Mouse (Mus musculus): Measurements from ENCODE around the gene Slc38a8. TPM values are rescaled to one million over a fixed set of nuclear protein-coding genes. Genes with fewer than 3 reads are reported as not detected.

The Slc38a8 gene
- polyA plus RNA-seq (2015; fragmentation: Nextera tagmentation; extraction: Ambion mirVana), result not detected in 2 replicates

GRCm38 (mm10) chr8:119501598-119501997, at the start of gene Slc38a8:
TSS of gene Slc38a8 (minus strand) at chr8:119501698.
- no peak within 1 kb of the TSS for H3K4me3 ChIP-seq (replicated peaks)
- 49% methylated on average over 5 of the region's 5 CpGs for WGBS (ENCODE audit: insufficient replicate concordance)
- H3K9me3 ChIP-seq (replicated peaks), result no peaks in the 10 kb centered on the region
- peaks cover 9% of the 10 kb centered on the region; the same call in 1 of the 2 replicates for H3K36me3 ChIP-seq
- DNase-seq, result no peak
- peaks cover 17% of the 10 kb centered on the region; the same call in 1 of the 2 replicates for H3K27me3 ChIP-seq
- H3K27ac ChIP-seq, result no peak within 1 kb of the TSS
- no peak for ATAC-seq (ENCODE audit: low read depth)
- H3K4me2 ChIP-seq, result no peak within 1 kb of the TSS
- H3K4me1 ChIP-seq (replicated peaks), result no peaks in the 10 kb centered on the region
- H3K9ac ChIP-seq, result no peak within 1 kb of the TSS

GRCm38 (mm10) chr8:119548560-119549113, 47.1 kb upstream of the Slc38a8 start:
- DNase-seq, result no peak
- Histone ChIP-seq H3K4me2 (no peak overlapping the region), H3K27me3 (no peaks in the 10 kb centered on the region), H3K4me3 (replicated peaks) (no peak overlapping the region), H3K27ac (no peak overlapping the region), H3K4me1 (replicated peaks) (peaks cover 28% of the 10 kb centered on the region), H3K9me3 (replicated peaks) (no peaks in the 10 kb centered on the region), H3K9ac (no peak overlapping the region), H3K36me3 (peaks cover 44% of the 10 kb centered on the region)
- ATAC-seq (ENCODE audit: low read depth), result no peak
- 73% methylated on average over 7 of the region's 7 CpGs for WGBS (ENCODE audit: insufficient replicate concordance)

GRCm38 (mm10) chr8:119547019-119547691, 45.7 kb upstream of the Slc38a8 start:
- DNase-seq (no peak), ATAC-seq (ENCODE audit: low read depth) (no peak)
- H3K4me2 ChIP-seq, result no peak overlapping the region
- H3K9me3 ChIP-seq (replicated peaks), result no peaks in the 10 kb centered on the region
- H3K4me1 ChIP-seq (replicated peaks), result peaks cover 14% of the 10 kb centered on the region
- H3K36me3 ChIP-seq, result peaks cover 58% of the 10 kb centered on the region
- no peak overlapping the region for H3K4me3 ChIP-seq (replicated peaks)
- no peaks in the 10 kb centered on the region for H3K27me3 ChIP-seq
- 83% methylated on average over 18 of the region's 18 CpGs for WGBS (ENCODE audit: insufficient replicate concordance)
- H3K9ac ChIP-seq, result no peak overlapping the region
- no peak overlapping the region for H3K27ac ChIP-seq

GRCm38 (mm10) chr8:119545791-119546190, 44.3 kb upstream of the Slc38a8 start:
- H3K27ac ChIP-seq, result no peak overlapping the region
- peaks cover 2% of the 10 kb centered on the region; the same call in 1 of the 2 replicates for H3K4me1 ChIP-seq (replicated peaks)
- no peak overlapping the region for H3K9ac ChIP-seq
- no peak overlapping the region for H3K4me3 ChIP-seq (replicated peaks)
- DNase-seq (no peak), ATAC-seq (ENCODE audit: low read depth) (no peak)
- no peaks in the 10 kb centered on the region for H3K27me3 ChIP-seq
- 83% methylated on average over 6 of the region's 6 CpGs for WGBS (ENCODE audit: insufficient replicate concordance)
- no peaks in the 10 kb centered on the region for H3K9me3 ChIP-seq (replicated peaks)
- H3K36me3 ChIP-seq, result peaks cover 72% of the 10 kb centered on the region
- no peak overlapping the region for H3K4me2 ChIP-seq

GRCm38 (mm10) chr8:119545180-119545579, 43.7 kb upstream of the Slc38a8 start:
- ATAC-seq (ENCODE audit: low read depth) (no peak), DNase-seq (no peak)
- WGBS (ENCODE audit: insufficient replicate concordance), result 74% methylated on average over 6 of the region's 6 CpGs
- no peak overlapping the region for H3K4me3 ChIP-seq (replicated peaks)
- no peaks in the 10 kb centered on the region for H3K4me1 ChIP-seq (replicated peaks)
- no peak overlapping the region for H3K9ac ChIP-seq
- no peaks in the 10 kb centered on the region for H3K27me3 ChIP-seq
- H3K27ac ChIP-seq, result no peak overlapping the region
- no peaks in the 10 kb centered on the region for H3K9me3 ChIP-seq (replicated peaks)
- H3K36me3 ChIP-seq, result peaks cover 73% of the 10 kb centered on the region
- H3K4me2 ChIP-seq, result no peak overlapping the region

- Histone ChIP-seq H3K27me3 (no peaks in the 10 kb centered on the region), H3K4me2 (no peak overlapping the region), H3K9ac (no peak overlapping the region), H3K4me1 (replicated peaks) (no peaks in the 10 kb centered on the region), H3K36me3 (peaks cover 79% of the 10 kb centered on the region), H3K9me3 (replicated peaks) (no peaks in the 10 kb centered on the region), H3K4me3 (replicated peaks) (no peak overlapping the region), H3K27ac (no peak overlapping the region)
- WGBS (ENCODE audit: insufficient replicate concordance), result 74% methylated on average over 3 of the region's 3 CpGs
- ATAC-seq (ENCODE audit: low read depth), result no peak
- no peak for DNase-seq
These were observed 43.1 kb upstream of the Slc38a8 start for GRCm38 (mm10) chr8:119544606-119545005.

- Histone ChIP-seq H3K9ac (no peak overlapping the region), H3K4me2 (no peak overlapping the region), H3K4me1 (replicated peaks) (no peaks in the 10 kb centered on the region), H3K27me3 (no peaks in the 10 kb centered on the region), H3K36me3 (peaks cover 98% of the 10 kb centered on the region), H3K4me3 (replicated peaks) (no peak overlapping the region), H3K9me3 (replicated peaks) (no peaks in the 10 kb centered on the region), H3K27ac (no peak overlapping the region)
- ATAC-seq (ENCODE audit: low read depth) (no peak), DNase-seq (no peak)
- WGBS (ENCODE audit: insufficient replicate concordance), result 83% methylated on average over 9 of the region's 9 CpGs
These were observed 30.5 kb upstream of the Slc38a8 start for GRCm38 (mm10) chr8:119531973-119532372.

GRCm38 (mm10) chr8:119531397-119531796, 29.9 kb upstream of the Slc38a8 start:
- ATAC-seq (ENCODE audit: low read depth) (no peak), DNase-seq (no peak)
- Histone ChIP-seq H3K4me3 (replicated peaks) (no peak overlapping the region), H3K9ac (no peak overlapping the region), H3K4me1 (replicated peaks) (no peaks in the 10 kb centered on the region), H3K27ac (no peak overlapping the region), H3K4me2 (no peak overlapping the region), H3K9me3 (replicated peaks) (no peaks in the 10 kb centered on the region), H3K27me3 (no peaks in the 10 kb centered on the region), H3K36me3 (peaks cover 97% of the 10 kb centered on the region)
- WGBS (ENCODE audit: insufficient replicate concordance), result 81% methylated on average over 3 of the region's 3 CpGs

- ATAC-seq (ENCODE audit: low read depth) (no peak), DNase-seq (no peak)
- H3K27ac ChIP-seq, result no peak overlapping the region
- H3K4me2 ChIP-seq, result no peak overlapping the region
- no peak overlapping the region for H3K4me3 ChIP-seq (replicated peaks)
- no peaks in the 10 kb centered on the region for H3K9me3 ChIP-seq (replicated peaks)
- H3K36me3 ChIP-seq, result peaks cover 93% of the 10 kb centered on the region
- H3K9ac ChIP-seq, result no peak overlapping the region
- 72% methylated on average over 6 of the region's 6 CpGs for WGBS (ENCODE audit: insufficient replicate concordance)
- H3K4me1 ChIP-seq (replicated peaks), result no peaks in the 10 kb centered on the region
- no peaks in the 10 kb centered on the region for H3K27me3 ChIP-seq
These were observed 29.4 kb upstream of the Slc38a8 start for GRCm38 (mm10) chr8:119530937-119531336.

- H3K4me1 ChIP-seq (replicated peaks), result no peaks in the 10 kb centered on the region
- H3K9ac ChIP-seq, result no peak overlapping the region
- H3K27me3 ChIP-seq, result no peaks in the 10 kb centered on the region
- no peak overlapping the region for H3K4me3 ChIP-seq (replicated peaks)
- DNase-seq (no peak), ATAC-seq (ENCODE audit: low read depth) (no peak)
- peaks cover 93% of the 10 kb centered on the region for H3K36me3 ChIP-seq
- 83% methylated on average over 7 of the region's 7 CpGs for WGBS (ENCODE audit: insufficient replicate concordance)
- H3K9me3 ChIP-seq (replicated peaks), result no peaks in the 10 kb centered on the region
- H3K4me2 ChIP-seq, result no peak overlapping the region
- H3K27ac ChIP-seq, result no peak overlapping the region
These were observed 27.3 kb upstream of the Slc38a8 start for GRCm38 (mm10) chr8:119528762-119529161.

- Histone ChIP-seq H3K9me3 (replicated peaks) (no peaks in the 10 kb centered on the region), H3K4me2 (no peak overlapping the region), H3K27me3 (no peaks in the 10 kb centered on the region), H3K36me3 (peaks cover 99% of the 10 kb centered on the region), H3K4me1 (replicated peaks) (peaks cover 20% of the 10 kb centered on the region), H3K27ac (no peak overlapping the region), H3K9ac (no peak overlapping the region), H3K4me3 (replicated peaks) (no peak overlapping the region)
- 82% methylated on average over 7 of the region's 7 CpGs for WGBS (ENCODE audit: insufficient replicate concordance)
- no peak for DNase-seq
- ATAC-seq (ENCODE audit: low read depth), result no peak
These were observed 18.6 kb upstream of the Slc38a8 start for GRCm38 (mm10) chr8:119520102-119520501.

GRCm38 (mm10) chr8:119516674-119517073, 15.2 kb upstream of the Slc38a8 start:
- Histone ChIP-seq H3K27ac (no peak overlapping the region), H3K27me3 (no peaks in the 10 kb centered on the region), H3K36me3 (peaks cover 100% of the 10 kb centered on the region), H3K9ac (no peak overlapping the region), H3K9me3 (replicated peaks) (no peaks in the 10 kb centered on the region), H3K4me1 (replicated peaks) (peaks cover 33% of the 10 kb centered on the region), H3K4me3 (replicated peaks) (no peak overlapping the region), H3K4me2 (no peak overlapping the region)
- no peak for DNase-seq
- WGBS (ENCODE audit: insufficient replicate concordance), result 81% methylated on average over 5 of the region's 5 CpGs
- ATAC-seq (ENCODE audit: low read depth), result no peak
